Mouse (Mus musculus): ENCODE measurements at regions not wholly inside any gene's neighbourhood (a gene's known extent, or its start where the extent isn't known, plus 50 kb on each side); places are given as distances from the start of the nearest gene placed in this dataset.

DNA sequence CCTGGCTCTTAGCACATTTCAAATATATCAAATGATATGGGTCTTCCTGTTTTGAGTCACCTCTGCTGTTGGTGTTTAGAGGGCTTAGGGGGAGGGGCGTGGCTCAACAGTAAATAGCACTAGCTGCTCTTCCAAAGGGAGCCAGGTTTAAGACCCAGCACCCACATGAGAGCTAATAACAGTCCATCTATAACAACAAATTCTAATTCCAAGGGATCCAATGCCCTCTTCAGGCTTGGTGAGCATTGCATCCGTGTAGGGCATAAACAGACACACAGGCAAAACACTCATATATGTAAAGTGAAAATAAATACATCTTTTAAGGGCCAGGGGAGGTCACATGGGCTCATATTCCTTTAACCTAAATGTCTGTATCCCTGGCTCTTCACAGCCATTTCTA lies 194.1 kb upstream of the Kdm8 start:
- ATAC-seq (replicated peaks; ENCODE audit: poor library complexity), result no peak

DNA sequence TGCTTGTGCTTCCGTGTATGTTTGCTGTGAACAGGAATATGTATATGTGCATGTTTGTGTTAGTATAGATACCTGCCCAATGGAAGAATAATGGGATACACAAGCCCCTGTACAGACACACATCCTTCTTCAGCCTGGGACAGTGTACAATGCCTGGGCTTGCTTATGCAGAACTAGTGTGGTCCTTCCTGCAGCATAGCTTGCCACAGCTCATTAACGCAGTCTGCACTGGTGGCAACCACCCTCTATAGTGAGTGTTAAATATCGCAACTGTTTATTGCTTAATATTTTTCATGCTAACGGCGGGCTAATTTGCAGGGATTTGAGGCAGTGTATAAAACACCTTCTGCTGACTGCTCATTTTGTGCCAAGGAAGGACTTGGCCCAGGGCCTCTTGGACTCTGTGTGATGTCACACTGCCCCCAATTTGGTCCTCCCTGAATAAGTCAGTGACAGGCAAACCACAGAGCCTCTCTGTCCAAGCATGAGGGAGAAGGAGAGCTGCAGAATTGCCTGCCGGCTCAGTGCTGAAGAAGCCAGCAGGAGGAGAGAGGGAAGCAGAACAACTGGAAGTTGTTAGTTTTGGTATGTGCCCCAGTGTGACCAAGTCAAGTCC lies 193.4 kb upstream of the Kdm8 start:
- no peak for ATAC-seq (replicated peaks; ENCODE audit: poor library complexity)

DNA sequence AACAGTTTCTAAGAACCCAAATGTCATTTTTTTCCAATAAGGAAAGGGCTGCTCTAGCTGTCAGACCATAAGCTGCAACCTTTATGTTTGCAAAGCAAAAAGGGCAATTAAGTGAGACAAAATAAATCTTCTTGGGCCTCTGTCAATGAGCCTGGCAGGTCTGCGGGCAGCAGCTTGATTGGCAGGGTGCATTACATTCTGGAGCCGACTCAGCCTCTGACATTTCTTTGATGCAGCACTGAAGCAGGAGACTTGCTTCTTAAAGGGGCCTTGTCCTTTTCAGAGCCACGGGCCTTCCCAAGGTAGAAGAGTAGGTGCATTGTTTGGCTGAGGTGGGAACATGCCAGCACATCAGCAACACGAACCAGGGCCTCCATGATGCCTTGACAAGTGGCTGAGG lies 190.2 kb upstream of the Kdm8 start:
- ATAC-seq (replicated peaks; ENCODE audit: poor library complexity), result no peak

DNA sequence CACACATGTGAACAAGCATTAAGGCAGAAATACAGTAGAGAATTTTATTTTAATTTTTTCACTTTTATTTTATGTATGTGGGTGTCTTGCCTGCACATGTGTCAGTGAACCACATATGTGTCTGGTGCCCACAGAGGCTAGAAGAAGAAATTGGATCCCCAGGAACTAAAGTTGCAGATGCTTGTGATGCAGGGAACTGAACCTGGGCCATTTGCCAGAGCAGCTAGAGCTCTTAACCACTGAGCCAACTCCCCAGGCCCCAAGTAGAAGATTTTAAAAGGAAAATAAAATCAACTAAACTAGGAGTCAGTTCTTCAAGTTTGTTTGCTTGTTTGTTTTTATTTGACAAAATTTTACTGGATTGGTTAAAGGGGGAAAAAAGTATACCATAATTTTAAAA lies 185.5 kb upstream of the Kdm8 start:
- no peak for ATAC-seq (replicated peaks; ENCODE audit: poor library complexity)

DNA sequence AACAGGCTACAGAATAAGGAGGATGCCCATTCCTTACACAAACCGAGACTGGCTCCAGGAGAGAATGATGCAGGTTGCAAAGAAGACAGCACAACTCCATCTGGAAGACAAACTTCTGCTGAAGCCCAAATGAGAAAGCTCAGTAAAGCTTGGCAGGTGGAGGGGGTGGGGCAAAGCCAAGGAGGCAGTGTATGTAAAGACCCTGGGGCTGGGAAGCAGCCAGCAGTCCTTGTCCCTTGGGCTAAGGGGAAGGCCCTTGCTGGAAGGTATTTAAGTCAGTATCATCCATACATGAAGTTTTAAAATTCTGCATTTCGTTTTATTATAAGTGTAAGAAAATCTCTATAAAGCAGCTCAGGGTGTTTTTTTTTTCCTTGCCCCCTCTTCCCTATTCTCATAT lies 182.3 kb upstream of the Kdm8 start:
- no peak for ATAC-seq (replicated peaks; ENCODE audit: poor library complexity)

DNA sequence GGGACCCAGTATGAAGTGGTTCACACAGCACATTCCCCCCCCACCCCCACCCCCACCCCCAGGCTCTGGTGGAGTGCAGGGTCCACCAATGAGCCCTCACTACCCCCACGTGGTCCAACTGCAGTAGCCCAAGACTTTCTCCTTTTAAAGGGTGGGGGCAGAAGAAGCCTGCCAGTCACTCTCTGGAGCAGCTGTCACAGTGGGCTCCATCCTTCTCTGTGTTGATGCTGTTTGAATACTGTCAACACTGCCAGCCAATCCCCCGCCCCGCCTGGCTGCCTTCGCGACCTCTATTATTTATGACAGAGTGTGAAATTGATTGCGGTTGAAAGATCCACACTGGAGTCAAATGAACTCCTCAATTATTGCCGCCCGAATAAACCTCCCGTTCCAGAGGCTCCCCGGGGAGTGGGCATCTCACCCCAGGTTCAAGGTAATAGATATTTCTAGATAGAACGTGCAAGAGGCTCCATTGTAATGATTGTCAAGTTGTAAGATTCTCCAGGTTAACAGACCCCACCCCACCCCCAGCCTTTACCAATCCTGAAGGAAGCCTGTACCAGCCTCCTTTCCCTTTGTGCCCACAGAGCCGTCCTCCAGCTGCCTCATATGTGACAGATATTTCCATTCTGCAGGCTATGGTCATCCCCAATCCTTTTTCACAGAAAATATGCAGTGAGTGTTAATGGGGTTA lies 181.7 kb upstream of the Kdm8 start:
- ATAC-seq (replicated peaks; ENCODE audit: poor library complexity), result no peak

DNA sequence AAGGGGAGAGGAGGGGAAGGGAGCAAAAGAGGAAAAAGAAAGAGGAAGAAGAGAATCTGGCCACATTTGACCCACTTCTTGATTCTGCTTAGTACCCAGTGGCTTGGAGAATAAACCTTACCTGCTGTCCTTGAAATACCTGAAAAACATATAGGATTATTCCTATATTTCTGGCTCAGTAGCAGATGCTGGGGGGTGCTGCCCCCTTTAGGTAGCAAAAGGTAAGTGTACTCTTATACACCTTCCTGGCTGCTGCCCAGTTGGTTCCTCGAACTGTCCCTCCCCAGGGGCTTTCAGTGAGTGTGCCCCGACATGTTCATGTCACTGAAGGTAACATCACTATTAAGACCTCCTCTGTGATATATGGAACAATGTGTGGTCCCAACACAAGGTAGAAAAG lies 180.7 kb upstream of the Kdm8 start:
- ATAC-seq (replicated peaks; ENCODE audit: poor library complexity), result peak; percentile 17; the same call in 1 of the 2 replicates

DNA sequence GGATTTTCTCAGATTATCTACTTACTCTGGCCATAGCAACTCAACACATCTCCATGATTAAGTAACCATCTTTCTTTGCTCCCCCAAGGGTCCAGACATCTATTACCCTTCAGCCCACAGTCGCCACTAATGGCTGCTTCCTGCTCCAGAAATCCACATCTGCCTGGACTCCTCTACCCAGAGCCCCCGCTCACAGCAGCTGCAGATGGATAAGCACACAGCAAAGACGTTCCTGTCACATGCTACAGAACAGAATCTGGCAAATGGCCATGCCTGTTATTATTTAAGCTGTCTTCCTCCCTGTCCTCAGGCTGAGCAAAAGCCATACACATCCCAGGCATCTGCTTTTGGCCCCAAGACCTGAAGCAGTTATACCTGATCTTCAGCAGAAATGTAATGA lies 173.8 kb upstream of the Kdm8 start:
- ATAC-seq (replicated peaks; ENCODE audit: poor library complexity), result no peak

DNA sequence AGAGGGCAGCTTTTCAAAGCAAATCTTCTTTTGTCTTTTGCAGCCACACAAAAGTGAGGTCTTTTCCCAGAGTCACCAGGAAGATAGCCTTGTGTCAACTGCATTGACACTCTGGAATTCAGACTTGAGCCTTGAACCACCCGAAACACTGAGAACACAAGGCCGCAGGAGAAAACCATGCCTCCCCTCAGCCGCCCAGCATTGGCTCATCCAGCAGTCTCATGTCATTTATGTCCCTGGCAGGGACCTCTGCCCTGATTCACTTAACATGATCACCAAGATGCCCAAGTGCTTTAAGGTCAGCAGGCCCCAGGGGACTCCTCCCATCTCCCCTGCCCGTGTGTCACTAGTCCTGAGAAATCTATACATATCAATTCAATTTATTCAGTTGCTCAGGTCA lies 173.1 kb upstream of the Kdm8 start:
- ATAC-seq (replicated peaks; ENCODE audit: poor library complexity), result no peak

DNA sequence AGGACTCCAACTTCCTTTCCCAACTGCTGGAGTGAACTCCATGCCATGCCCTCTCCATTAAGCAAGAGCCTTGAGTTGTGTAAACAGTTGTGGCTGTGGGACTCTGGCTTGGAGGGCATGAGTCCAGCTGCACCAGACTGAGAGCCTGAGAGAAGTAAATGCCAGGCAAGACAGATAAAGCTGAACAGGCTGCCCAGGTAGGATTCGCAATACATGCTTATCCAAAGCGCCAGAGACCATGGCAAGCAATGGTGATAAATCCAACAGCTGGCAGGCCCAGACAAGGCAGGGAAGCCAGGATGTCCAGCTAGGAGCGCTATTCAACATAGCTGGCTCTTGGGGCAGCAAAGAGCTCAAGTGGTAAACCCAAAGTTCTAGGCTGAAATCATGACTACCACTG lies 163.1 kb upstream of the Kdm8 start:
- no peak for ATAC-seq (replicated peaks; ENCODE audit: poor library complexity)

DNA sequence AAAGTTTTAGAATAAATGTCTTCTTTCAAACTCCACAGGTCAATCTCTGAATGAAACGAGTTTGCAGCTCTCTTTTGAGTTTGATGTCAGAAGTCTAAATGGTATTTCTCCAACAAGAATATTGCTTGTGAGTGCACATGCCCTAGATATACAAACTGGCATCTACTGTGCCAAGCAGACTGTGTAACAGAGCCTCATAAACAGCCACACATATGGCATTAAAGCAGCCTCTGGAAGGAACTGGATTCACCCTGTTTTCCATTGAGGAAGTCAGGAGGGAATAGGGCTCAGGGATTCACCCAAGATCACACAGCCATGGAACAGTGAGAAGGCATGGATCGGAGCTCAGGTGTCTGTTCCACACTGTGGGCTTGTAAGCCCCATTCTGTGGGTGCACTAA lies 149.2 kb upstream of the Kdm8 start:
- ATAC-seq (replicated peaks; ENCODE audit: poor library complexity), result no peak

DNA sequence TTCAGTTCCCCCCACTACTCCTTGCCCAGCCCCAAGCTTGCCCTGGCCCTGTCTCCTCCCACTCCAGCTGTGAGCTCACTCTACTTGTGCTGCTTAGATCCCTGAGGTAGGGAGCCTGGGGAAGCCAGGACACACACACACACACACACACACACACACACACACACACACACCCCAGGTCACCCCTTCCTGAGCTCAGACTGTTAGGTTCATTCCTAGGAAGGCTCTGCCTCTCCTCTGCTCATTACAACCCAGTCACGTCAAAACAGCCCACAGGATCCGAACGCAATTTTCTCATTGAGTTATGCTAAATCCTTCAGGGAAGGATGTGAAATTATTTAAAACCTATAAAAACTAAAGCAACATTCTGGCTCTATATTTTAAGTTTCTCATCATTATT lies 136.0 kb upstream of the Kdm8 start:
- no peak for ATAC-seq (replicated peaks; ENCODE audit: poor library complexity)

DNA sequence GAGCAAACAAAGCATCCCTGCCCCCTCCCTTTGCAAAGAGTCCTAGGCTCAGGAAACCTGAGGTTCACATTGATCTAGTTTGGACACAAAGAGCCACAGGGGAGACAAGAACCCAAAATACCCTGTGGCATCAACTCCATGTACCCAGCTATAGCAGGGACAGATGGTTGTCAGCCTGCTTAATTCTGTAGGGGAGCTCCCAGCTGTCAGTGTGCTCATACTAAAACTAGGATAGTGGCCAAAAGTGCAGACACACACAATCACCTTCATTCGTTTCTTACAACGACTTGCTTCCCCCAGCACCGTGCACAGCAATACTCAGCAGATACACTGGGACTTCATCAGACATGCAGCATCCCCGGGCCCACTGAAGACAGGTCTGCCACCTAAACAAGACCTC lies 133.5 kb upstream of the Kdm8 start:
- ATAC-seq (replicated peaks; ENCODE audit: poor library complexity), result no peak

DNA sequence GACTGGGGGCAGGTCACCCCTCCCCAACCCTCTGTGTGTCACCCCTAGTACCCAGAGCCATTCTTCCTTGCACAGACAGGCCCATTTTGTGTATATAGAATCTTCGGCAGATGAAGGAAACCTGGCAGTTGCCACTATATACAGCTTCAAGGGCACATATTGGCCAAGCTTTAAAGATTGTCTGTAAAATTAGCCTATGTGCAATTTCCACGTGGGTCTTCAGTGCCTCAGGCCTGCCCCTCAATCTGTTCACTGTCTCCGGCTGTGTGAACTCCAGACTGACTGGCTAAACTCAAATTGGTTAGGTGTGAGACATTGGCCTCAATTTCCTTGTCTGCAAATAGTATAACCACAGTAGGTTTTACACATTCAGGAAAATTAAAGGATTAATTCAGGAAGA lies 130.9 kb upstream of the Kdm8 start:
- ATAC-seq (replicated peaks; ENCODE audit: poor library complexity), result no peak

DNA sequence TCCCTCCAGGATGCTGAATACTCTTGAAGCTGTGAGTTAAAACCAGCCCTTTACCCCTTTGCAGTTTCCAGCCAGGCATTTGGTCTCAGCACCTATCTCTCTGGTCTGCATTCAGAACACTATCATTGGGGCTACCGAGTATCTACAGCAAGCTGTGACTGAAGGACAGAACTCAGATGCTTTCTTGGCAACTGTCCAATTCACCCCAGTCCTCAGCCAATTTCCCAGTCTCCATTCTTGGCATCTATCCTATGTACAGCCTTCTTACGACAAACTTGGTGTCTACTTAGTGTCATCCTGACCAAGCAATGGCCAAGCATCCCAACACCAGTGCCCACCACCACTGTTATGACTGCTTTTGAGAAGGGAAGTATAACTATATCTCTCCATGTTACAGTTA lies 109.7 kb upstream of the Kdm8 start:
- no peak for ATAC-seq (replicated peaks; ENCODE audit: poor library complexity)

DNA sequence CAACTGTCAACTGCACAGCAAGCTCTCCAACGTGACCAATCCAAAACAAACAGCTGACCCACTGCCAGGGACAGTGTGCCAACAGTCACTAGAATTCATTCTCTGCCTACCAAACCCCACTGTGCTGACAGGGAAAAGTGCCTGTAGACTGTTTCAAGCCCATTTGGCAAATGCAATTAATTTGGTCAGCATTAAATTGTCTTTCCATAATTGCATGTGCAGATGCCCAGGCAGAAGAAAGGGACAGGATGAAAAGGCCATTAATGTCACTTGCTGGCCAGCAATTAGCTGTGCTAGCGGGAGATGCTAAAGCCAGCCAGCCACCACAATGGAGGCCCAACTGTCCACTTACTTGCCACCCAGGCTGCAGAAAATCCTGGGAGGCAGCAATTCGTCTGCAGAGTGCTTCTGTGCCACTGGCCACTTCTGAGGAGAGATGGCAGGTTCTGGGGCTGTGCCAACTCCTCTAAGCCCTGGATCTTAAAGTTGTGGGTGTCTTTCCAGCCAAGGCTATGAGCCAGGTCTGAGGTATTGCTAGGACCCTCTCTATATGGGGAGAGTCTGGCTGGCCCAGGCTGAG lies 108.8 kb upstream of the Kdm8 start:
- ATAC-seq (replicated peaks; ENCODE audit: poor library complexity), result no peak

DNA sequence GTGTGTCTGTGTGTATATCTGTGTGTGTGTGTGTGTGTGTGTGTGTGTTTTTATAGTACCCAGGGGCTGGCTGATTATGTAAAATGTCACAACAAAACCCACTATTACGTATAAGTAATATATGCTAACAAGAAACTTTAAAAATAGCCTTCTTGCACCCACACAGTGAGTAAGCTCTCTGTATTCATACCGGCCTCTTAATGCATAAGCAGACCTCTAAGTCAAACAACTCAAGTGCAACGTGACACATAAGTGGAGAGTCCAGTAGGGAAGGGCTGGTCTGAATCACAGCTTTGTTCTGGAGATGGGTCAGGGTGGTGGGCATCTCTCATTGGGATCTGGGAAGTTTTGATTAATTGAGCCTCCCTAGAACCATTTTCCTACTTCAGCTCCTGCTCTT lies 107.7 kb upstream of the Kdm8 start:
- no peak for ATAC-seq (replicated peaks; ENCODE audit: poor library complexity)

DNA sequence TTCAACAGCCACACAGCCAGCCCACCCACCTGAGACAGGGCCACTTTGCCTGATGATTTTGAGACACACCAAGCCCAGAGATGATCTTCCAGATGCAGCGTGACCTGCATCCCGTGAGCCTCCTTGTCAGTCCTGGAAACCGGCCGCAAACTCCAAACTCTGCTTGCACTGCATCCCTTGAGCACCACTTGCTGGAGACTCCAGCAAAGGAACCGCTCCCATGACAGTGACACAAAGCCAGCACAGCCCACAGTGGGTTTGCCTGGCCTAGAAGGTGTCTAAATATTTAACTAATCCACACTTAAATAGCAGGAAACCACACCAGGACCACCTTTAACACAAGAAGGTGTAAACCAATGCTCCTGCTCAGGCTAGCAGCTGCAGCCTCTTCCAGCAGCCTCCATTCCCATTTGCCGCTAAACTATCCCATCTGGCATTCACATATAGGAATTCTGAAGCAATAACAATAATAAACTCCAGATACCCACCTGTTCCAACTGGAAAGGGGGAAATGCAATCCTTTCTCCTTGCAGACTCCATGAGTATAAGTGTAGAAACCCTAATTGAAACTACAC lies 106.2 kb upstream of the Kdm8 start:
- ATAC-seq (replicated peaks; ENCODE audit: poor library complexity), result no peak

DNA sequence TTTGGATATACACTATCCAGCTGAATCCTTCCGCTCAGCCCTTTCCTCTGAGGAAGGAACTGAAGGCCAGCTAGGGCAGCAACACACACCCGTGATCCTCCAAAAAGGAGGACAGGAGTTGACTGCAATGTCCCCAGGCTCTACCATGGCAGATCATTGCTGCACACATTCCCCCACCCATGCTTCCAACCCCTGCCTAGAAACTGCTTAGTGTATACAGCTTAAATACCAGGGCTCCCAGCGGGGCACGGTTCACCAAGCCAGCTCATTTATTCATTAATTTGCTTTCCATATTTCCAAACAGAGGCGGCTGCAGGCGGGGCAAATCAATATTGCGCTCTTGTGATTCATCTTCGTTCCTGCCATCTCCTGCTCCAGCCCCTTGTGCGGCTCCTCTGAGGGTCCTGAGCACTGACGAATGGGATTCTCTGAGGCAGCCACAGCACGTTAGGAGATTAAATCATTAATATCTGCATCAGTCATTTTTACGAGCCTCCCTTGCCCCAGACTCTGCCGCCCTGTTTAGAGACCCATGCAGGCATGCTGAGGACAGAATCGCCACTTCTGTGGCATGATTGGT lies 104.1 kb upstream of the Kdm8 start:
- ATAC-seq (replicated peaks; ENCODE audit: poor library complexity), result no peak

DNA sequence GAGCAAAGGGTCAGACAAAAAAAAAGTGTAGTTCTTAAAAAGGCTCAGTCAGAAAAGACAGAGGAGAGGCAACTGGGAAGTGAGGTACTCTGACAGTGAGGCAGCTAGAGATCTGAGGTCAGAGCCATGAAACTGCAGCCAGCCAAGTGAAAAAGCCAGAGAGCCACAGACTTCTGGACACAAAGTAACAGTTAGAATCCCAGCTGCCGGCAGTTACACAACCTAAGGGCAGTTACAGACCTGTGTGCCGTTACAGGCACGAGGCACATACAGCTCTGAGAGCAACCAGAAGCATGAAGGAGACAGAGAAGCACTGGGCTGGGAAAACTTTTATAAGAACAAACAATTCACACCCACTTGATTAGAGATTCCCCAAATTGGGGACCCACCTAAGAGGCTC lies 94.9 kb upstream of the Kdm8 start:
- peak; percentile 63 for ATAC-seq (replicated peaks; ENCODE audit: poor library complexity)

DNA sequence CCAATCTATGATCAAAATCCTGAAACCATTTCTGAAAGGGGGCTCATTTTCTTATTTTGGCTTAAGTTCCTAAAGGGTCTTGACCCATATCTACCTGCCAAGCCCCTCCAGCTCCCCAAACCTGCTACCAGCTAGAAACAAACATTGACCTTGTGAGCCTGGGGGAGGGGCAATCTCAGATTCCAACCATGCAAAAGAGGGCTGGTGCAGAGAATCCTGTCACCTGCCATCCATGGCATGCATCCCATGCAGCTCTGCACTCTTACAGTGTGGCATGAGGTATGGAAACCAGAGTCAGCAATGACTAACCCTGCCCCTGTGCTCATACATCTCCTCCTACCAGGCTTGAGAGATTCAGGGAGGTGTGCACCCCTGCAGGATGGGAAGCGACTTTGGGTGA lies 90.3 kb upstream of the Kdm8 start:
- ATAC-seq (replicated peaks; ENCODE audit: poor library complexity), result no peak

DNA sequence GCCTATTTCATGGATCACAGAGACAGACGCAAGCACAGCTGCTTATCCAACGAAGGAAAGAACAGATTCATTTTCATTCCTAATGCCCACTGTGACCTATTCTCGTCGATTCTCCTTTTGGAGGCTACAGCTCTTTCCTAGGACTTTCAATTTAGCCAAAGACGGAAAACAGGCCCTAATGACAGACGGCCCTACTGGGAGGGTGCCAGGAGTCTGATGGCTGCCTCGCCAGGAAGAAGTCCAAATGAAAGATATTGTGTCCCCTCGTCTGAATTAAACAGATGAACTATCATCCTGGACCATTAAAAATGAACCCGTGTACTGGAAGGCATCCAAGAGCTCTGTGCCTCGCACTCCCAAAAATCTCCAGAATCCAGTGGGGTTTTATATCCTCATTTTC lies 89.5 kb upstream of the Kdm8 start:
- no peak for ATAC-seq (replicated peaks; ENCODE audit: poor library complexity)

Measured in megakaryocyte progenitor cell, adult 5-6 weeks (primary cell).